ENCODE assay signal across 11 mouse cellular contexts in genomic region chr13:103612720-103613332, GRCm38 (mm10).
DNase-seq lines count a peak whose midpoint lies in the region; ATAC-seq lines count a peak whose summit lies in the region.
"Had no signal": no experiment of that assay in that cellular context is flagged by ENCODE, and none has a peak within 500 bp of the region (broad histone marks: within the 10 kb centered on the region; RNA-seq: fewer than 3 reads in every experiment).

No protein-coding gene starts in this region.

- 36% methylated on average over 11 of the region's 11 CpGs for WGBS in heart, embryonic 15.5 days
- 14% methylated on average over 11 of the region's 11 CpGs for whole genome bisulfite sequencing in embryonic facial prominence, embryonic 13.5 days
- WGBS in midbrain, embryonic 14.5 days: 63% methylated on average over 11 of the region's 11 CpGs

- H3K9me3 ChIP-seq in heart, embryonic 15.5 days (replicated peaks): no peaks in the 10 kb centered on the region
- H3K9me3 ChIP-seq in embryonic facial prominence, embryonic 13.5 days: no peaks in the 10 kb centered on the region
- H3K9me3 ChIP-seq in midbrain, embryonic 14.5 days (ENCODE audit: control insufficient read depth, low read length): no peaks in the 10 kb centered on the region

- no peaks in the 10 kb centered on the region for H3K36me3 ChIP-seq in heart, embryonic 15.5 days
- no peaks in the 10 kb centered on the region for H3K36me3 ChIP-seq in embryonic facial prominence, embryonic 13.5 days
- H3K36me3 ChIP-seq in midbrain, embryonic 14.5 days (ENCODE audit: control insufficient read depth, insufficient read depth, low read length): no peaks in the 10 kb centered on the region

- no peak overlapping the region for H3K9ac ChIP-seq in heart, embryonic 15.5 days
- H3K9ac ChIP-seq in embryonic facial prominence, embryonic 13.5 days: peak overlapping the region; percentile 17; the same call in 1 of the 2 replicates
- H3K9ac ChIP-seq in midbrain, embryonic 14.5 days (replicated peaks; ENCODE audit: low read length): no peak overlapping the region

- no peak overlapping the region for H3K27ac ChIP-seq in heart, embryonic 15.5 days
- H3K27ac ChIP-seq in embryonic facial prominence, embryonic 13.5 days: peak overlapping the region; percentile 9; the same call in 1 of the 2 replicates
- H3K27ac ChIP-seq in midbrain, embryonic 14.5 days (replicated peaks; ENCODE audit: low read depth, low read length): peak overlapping the region; percentile 55; the same call in 1 of the 2 replicates

- no peaks in the 10 kb centered on the region for H3K27me3 ChIP-seq in heart, embryonic 15.5 days
- peaks cover 6% of the 10 kb centered on the region; the same call in 1 of the 2 replicates for H3K27me3 ChIP-seq in embryonic facial prominence, embryonic 13.5 days
- H3K27me3 ChIP-seq in midbrain, embryonic 14.5 days (ENCODE audit: control insufficient read depth, insufficient read depth, low read length): no peaks in the 10 kb centered on the region

- peak overlapping the region; percentile 33 for H3K4me2 ChIP-seq in heart, embryonic 15.5 days
- H3K4me2 ChIP-seq in embryonic facial prominence, embryonic 13.5 days: peak overlapping the region; percentile 42
- peak overlapping the region; percentile 17 for H3K4me2 ChIP-seq in midbrain, embryonic 14.5 days (ENCODE audit: low read length)

- no peak for ATAC-seq in heart, embryonic 15.5 days (replicated peaks; ENCODE audit: insufficient number of reproducible peaks, insufficient read depth, low FRiP score, low read depth)
- 0 out of 2 replicates have a peak, but pooled peaks have one; percentile 48 for ATAC-seq in embryonic facial prominence, embryonic 13.5 days (ENCODE audit: insufficient number of reproducible peaks, insufficient read depth, low FRiP score, low TSS enrichment, low read depth)
- no peak for ATAC-seq in midbrain, embryonic 14.5 days (ENCODE audit: low FRiP score, low TSS enrichment)
- ATAC-seq: lung, postnatal 0 days had no signal

- intact Hi-C loops in heart, postnatal 25 days (cut with DNase I): no loop called here

- H3K4me3 ChIP-seq in heart, embryonic 15.5 days: no peak overlapping the region
- 0 out of 2 replicates have a peak overlapping the region, but pooled peaks have one; percentile 6 for H3K4me3 ChIP-seq in embryonic facial prominence, embryonic 13.5 days
- no peak overlapping the region for H3K4me3 ChIP-seq in midbrain, embryonic 14.5 days (replicated peaks; ENCODE audit: low read depth, low read length)

- 0 out of 2 replicates have a peak, but pooled peaks cover 6% of the 10 kb centered on the region for H3K4me1 ChIP-seq in heart, embryonic 15.5 days (replicated peaks)
- peaks cover 13% of the 10 kb centered on the region for H3K4me1 ChIP-seq in embryonic facial prominence, embryonic 13.5 days
- H3K4me1 ChIP-seq in midbrain, embryonic 14.5 days (ENCODE audit: control insufficient read depth, insufficient read depth, low read length): no peaks in the 10 kb centered on the region

- DNase-seq in heart, postnatal 25 days (ENCODE audit: low spot score): no peak
- peak; percentile 46 for DNase-seq in embryo, embryonic 10 days (ENCODE audit: low spot score)
- peak; percentile 47 for DNase-seq in midbrain, embryonic 14.5 days
- no peak for DNase-seq in cerebellum, postnatal 4 days (ENCODE audit: low spot score in 2 of 2)
- DNase-seq in right cerebral cortex, postnatal 4 days: no peak
- DNase-seq: cerebellum, postnatal 36 days; kidney, adult 8-10 months; right cerebral cortex, postnatal 14 days had no signal

Comparison
In these comparisons a context has a peak if more than half of its experiments do, and no peak if none do; other contexts are left out.
1. DNase-seq: peak in embryo, embryonic 10 days (single experiment) and midbrain, embryonic 14.5 days (single experiment); none in heart, postnatal 25 days (single experiment), cerebellum, postnatal 4 days (0 of 2) and right cerebral cortex, postnatal 4 days (single experiment).
2. Peak in every context shown above with its lines, with median percentiles within 50 percentile points of each other: H3K4me2 ChIP-seq.